Mouse (Mus musculus) gastrocnemius, adult 8-10 months (tissue): ENCODE data around the gene Usp38. TPM values are rescaled to one million over a fixed set of nuclear protein-coding genes. Genes with fewer than 3 reads are reported as not detected.

ENCODE experiments used
- DNase-seq, 2 experiments: peaks; one replicate each; pipeline ENCODE4 v3.0.0; 2022; ENCODE audit warnings: low spot score in 2 of 2
- total RNA-seq, 4 experiments: library from RNA; stranded (reverse); gene quantifications; 2 replicates each; pipeline ENCODE4 v1.2.4; 2022

Usp38 gene
- total RNA-seq, 4 experiments from 2014 or later = 21.2 to 23.7 (median 23.0) TPM

DNA sequence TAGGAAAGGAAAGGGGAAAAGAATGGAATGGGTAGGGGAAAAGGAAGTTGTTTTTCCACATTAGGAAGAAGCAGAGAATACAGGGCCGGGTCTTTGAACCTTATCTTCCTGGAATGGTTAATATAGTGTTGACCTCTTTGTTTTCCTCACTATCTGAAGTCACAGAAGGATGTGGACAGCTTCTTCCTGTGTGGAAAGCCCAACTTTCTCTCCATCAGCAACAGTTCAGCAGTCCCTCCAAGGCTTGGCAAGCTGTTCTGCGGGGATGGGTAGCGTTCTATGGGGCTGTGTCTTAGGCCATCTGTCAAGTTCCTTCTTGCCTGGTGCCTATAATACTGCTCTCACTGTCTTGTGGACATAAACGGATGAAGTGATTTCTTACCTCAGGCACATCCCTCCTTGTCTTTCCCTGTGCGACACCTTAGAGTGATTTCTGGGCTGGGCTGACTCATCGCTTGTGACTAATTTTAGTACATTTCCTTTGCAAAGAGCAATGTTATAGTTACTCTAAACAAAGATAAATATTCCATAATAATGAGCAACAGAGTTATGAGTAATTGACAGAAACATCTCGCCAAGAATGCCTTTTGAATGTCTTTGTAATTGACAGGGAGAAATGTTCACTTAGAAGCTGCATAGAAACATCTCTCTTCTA, 52.7 kb downstream of the Usp38 start:
- no peak for DNase-seq

DNA sequence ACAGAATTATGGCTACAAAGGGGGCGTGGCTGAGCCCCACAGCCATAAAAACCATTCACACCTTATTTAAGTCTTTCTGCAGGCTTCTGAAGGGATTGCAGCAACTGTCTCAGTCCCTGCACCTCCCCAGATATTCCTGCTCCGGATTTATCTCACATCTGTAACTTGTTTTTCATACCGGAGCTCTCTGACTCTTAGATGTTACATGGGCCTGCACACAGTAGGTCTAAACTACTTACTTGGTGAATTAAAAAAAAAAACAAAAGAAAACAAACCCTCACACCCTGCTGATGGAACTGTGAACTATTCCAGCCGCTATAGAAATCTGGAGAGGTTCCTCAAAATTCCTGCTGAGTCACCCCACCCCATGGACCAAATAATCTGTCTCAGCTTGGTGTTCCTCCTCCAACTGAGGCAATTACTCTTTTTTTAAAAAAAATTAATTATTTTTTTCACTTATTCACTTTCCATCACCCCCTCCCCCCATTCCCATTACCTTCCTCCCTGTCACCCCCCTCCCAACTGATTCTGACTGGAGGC, 53.6 kb downstream of the Usp38 start:
- DNase-seq = no peak

- DNase-seq = no peak
Measured at GRCm38 (mm10) chr8:80959588-80960268, 55.0 kb downstream of the Usp38 start.

DNA sequence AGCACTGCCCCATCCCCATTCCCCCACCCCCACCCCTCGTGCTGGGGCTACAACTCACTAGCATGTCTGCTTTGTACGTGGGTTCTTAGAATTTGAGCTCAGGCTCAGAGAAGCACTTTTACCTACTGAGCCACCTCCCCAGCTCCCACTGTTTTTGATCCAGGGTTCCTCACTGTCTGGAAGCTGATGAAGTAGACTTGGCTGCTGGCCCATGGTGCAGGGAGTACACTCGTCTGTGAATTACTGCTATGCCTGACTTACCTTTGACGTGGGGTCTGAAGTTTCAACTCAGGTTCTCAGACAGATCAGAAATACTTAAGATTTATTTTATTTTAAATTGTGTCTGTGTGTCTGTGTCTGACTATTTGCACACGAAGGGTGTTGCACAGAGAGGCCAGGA, 57.0 kb downstream of the Usp38 start:
- no peak for DNase-seq

DNA sequence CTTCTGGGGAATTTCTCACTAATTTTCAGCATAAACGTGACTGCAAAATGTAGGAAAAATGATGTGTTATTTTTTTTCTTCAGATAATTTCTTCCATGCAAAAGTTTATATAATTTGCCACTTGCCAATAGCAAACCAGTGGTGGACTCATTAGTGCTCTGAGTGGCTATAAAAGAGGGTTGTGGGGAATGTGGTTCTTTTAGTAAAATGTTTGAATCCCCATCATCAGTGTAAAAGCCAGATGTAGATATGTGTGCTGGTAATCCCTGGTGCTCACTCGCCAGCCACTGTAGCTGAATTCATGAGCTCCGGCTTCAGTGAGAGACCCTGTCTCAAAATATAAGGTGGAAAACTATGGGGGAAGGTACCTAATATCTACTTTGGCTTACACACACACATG, 61.8 kb downstream of the Usp38 start:
- no peak for DNase-seq

GRCm38 (mm10) chr8:80952235-80952915, 62.4 kb downstream of the Usp38 start:
- DNase-seq = no peak

DNA sequence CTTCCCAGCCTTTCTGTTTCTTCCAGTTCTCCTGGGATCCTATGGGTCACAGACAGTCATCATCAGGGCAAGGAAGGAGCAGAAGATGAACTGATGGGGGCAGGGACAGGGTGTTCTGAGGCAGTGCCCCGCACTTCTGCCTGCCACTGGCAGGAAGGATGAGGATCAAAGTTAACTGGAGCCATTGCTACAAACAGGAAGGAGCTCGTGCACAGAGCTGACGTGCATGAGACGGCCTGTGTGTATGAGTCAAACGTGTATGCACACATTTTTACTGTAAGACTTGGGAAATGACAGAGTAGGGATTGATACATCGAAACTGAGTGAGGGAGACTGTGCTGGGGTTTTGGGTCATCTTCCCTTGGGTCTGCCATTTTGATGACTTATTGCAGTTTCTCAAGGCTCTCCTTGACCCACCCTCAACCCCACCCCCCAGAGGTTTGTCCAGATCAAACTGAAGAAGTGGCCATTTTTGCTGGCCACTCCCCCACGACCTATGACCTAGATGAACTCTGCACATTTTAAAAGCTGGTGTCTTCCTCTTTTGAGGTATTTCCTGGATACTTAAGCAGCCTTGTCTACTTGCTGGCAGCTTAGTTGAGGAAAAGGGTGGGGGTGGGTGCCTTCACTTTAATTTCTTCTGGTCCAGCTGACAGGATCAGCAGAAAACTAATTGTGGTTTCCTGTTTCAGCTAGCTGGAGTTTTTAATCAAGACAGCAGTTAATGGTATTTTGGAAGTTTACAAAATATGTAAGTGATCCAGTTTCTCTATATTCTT, 66.1 kb downstream of the Usp38 start:
- DNase-seq = no peak

DNA sequence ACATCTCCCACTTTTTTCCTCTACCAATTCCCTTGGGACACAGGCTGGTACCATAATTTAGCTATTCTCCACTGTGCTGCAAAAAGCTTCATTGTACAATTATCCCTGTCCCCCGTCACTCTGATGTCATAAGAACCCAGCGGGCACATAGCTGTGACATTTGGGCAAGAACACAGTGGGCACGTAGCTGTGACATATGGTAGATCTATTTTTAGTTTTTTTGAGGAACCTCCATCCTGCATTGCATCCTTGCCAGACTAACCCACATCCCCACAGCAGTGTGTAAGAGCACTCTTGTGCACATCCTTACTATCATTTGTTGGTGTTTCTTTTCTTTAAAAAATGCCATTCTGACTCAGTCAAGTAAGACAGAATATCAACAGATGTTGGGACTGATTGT, 71.0 kb downstream of the Usp38 start:
- no peak for DNase-seq

GRCm38 (mm10) chr8:80941621-80942020, 73.1 kb downstream of the Usp38 start:
- no peak for DNase-seq

- no peak for DNase-seq
Measured at GRCm38 (mm10) chr8:80937814-80938650, 76.7 kb downstream of the Usp38 start.

Other genes with a start within 250 kb of the Usp38 start
- 10 to 100 TPM in 3 of 4 experiments, 1 to 10 TPM in 1; 9.0 to 12.8 (median 11.5) TPM for gene Gab1, start 134.4 kb downstream of the Usp38 start, total RNA-seq